In the genomic region with DNA sequence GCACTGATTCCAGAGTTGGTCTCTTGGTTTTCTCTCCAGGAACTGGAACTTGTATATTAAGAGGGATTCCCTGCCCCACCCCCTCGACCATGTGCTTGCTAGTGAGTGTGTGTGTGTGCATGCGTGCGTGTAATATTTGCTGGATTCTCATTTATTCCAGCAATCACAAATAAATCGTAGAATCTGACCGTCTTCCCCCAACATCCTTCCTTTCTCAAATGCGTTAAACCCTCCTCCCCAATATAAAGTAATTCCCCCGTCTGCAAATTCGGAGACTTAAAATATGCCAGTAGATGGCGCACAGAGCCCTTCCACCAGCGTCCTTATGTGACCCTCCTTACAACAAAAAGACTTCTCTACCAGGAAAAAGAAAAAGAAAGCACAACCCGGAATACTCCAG, we compare ENCODE assay signal across 8 mouse cellular contexts. TPM values are rescaled to one million over a fixed set of nuclear protein-coding genes. Genes with fewer than 3 reads are reported as not detected.
DNase-seq lines count a peak whose midpoint lies in the region; ATAC-seq lines count a peak whose summit lies in the region.

No protein-coding gene starts in this region.

- H3K4me3 ChIP-seq in intestine, embryonic 16.5 days (ENCODE audit: low read length) = peak overlapping the region; percentile 11; the same call in 1 of the 2 replicates
- H3K4me3 ChIP-seq in limb, embryonic 13.5 days = peak overlapping the region; percentile 81
- H3K4me3 ChIP-seq in midbrain, embryonic 13.5 days (replicated peaks) = peak overlapping the region; percentile 91
- peak overlapping the region; percentile 17 for H3K4me3 ChIP-seq in stomach, embryonic 15.5 days (replicated peaks)

- peaks cover 6% of the 10 kb centered on the region for H3K4me1 ChIP-seq in intestine, embryonic 16.5 days (ENCODE audit: control insufficient read depth, insufficient read depth, low read length)
- peaks cover 19% of the 10 kb centered on the region for H3K4me1 ChIP-seq in limb, embryonic 13.5 days
- peaks cover 22% of the 10 kb centered on the region for H3K4me1 ChIP-seq in midbrain, embryonic 13.5 days (replicated peaks)
- H3K4me1 ChIP-seq in stomach, embryonic 15.5 days = peaks cover 8% of the 10 kb centered on the region; the same call in 1 of the 2 replicates

- no peak overlapping the region for H3K9ac ChIP-seq in intestine, embryonic 16.5 days (ENCODE audit: low read depth, low read length)
- no peak overlapping the region for H3K9ac ChIP-seq in limb, embryonic 13.5 days
- H3K9ac ChIP-seq in midbrain, embryonic 13.5 days (replicated peaks) = no peak overlapping the region
- no peak overlapping the region for H3K9ac ChIP-seq in stomach, embryonic 15.5 days

- peak overlapping the region; percentile 93 for H3K4me2 ChIP-seq in intestine, embryonic 16.5 days (ENCODE audit: low read depth, low read length)
- H3K4me2 ChIP-seq in limb, embryonic 13.5 days (replicated peaks) = peak overlapping the region; percentile 86
- H3K4me2 ChIP-seq in midbrain, embryonic 13.5 days (replicated peaks) = peak overlapping the region; percentile 76
- H3K4me2 ChIP-seq in stomach, embryonic 15.5 days = peak overlapping the region; percentile 92

- WGBS in intestine, embryonic 16.5 days = 2% methylated on average over 11 of the region's 11 CpGs
- WGBS in limb, embryonic 13.5 days = under 1% methylated on average over 11 of the region's 11 CpGs
- WGBS in midbrain, embryonic 13.5 days = 1% methylated on average over 11 of the region's 11 CpGs
- WGBS in stomach, embryonic 15.5 days = 2% methylated on average over 11 of the region's 11 CpGs

- peak; percentile 46 for DNase-seq in right cerebral cortex, adult 18-20 months
- DNase-seq in right cerebral cortex, postnatal 25 days = no peak
- DNase-seq in cerebellum, adult 9-11 months = peak; percentile 46
- peak; percentile 52 to 71 for DNase-seq in heart, adult 18-20 months

- no peak for ATAC-seq in intestine, embryonic 16.5 days
- no peak for ATAC-seq in limb, embryonic 13.5 days (ENCODE audit: low FRiP score, low read depth)
- no peak for ATAC-seq in midbrain, embryonic 13.5 days
- no peak for ATAC-seq in stomach, embryonic 15.5 days (ENCODE audit: insufficient read depth, low FRiP score, low read depth)

- no peaks in the 10 kb centered on the region for H3K27me3 ChIP-seq in intestine, embryonic 16.5 days (replicated peaks; ENCODE audit: control insufficient read depth, insufficient read depth, low read length)
- no peaks in the 10 kb centered on the region for H3K27me3 ChIP-seq in limb, embryonic 13.5 days
- peaks cover 11% of the 10 kb centered on the region for H3K27me3 ChIP-seq in midbrain, embryonic 13.5 days
- H3K27me3 ChIP-seq in stomach, embryonic 15.5 days (replicated peaks) = no peaks in the 10 kb centered on the region

- H3K9me3 ChIP-seq in intestine, embryonic 16.5 days (ENCODE audit: control insufficient read depth, low read length) = no peaks in the 10 kb centered on the region
- no peaks in the 10 kb centered on the region for H3K9me3 ChIP-seq in limb, embryonic 13.5 days
- H3K9me3 ChIP-seq in midbrain, embryonic 13.5 days = no peaks in the 10 kb centered on the region
- no peaks in the 10 kb centered on the region for H3K9me3 ChIP-seq in stomach, embryonic 15.5 days

- H3K27ac ChIP-seq in intestine, embryonic 16.5 days (ENCODE audit: low read length) = no peak overlapping the region
- H3K27ac ChIP-seq in limb, embryonic 13.5 days = no peak overlapping the region
- H3K27ac ChIP-seq in midbrain, embryonic 13.5 days = no peak overlapping the region
- no peak overlapping the region for H3K27ac ChIP-seq in stomach, embryonic 15.5 days

- H3K36me3 ChIP-seq in intestine, embryonic 16.5 days (ENCODE audit: control insufficient read depth, insufficient read depth, low read length) = no peaks in the 10 kb centered on the region
- H3K36me3 ChIP-seq in limb, embryonic 13.5 days = no peaks in the 10 kb centered on the region
- H3K36me3 ChIP-seq in midbrain, embryonic 13.5 days = no peaks in the 10 kb centered on the region
- H3K36me3 ChIP-seq in stomach, embryonic 15.5 days = no peaks in the 10 kb centered on the region

RNA-seq across cellular contexts. Expression of gene Mllt3, which starts 2.2 kb away (rescaled TPM):
- total RNA-seq in heart, adult 18-20 months (2021) = 10 to 100 TPM; 13.1 to 20.1 TPM
- 27.9 and 30.0 TPM in 2 replicates for polyA plus RNA-seq in intestine, embryonic 16.5 days (2015; fragmentation: Nextera tagmentation; extraction: Ambion mirVana)
- 51.9 and 61.7 TPM in 2 replicates for polyA plus RNA-seq in limb, embryonic 13.5 days (2015; fragmentation: Nextera tagmentation; extraction: Ambion mirVana)
- 115 and 119 TPM in 2 replicates for polyA plus RNA-seq in midbrain, embryonic 13.5 days (2015; fragmentation: Nextera tagmentation; extraction: Ambion mirVana)
- polyA plus RNA-seq in stomach, embryonic 15.5 days (2015; fragmentation: Nextera tagmentation; extraction: Ambion mirVana) = 38.7 and 39.2 TPM in 2 replicates

RNA-seq across cellular contexts. Expression of gene Focad, which starts 59.1 kb away (rescaled TPM):
- total RNA-seq in heart, adult 18-20 months (2021) = 10 to 100 TPM; 15.9 to 16.9 TPM
- polyA plus RNA-seq in intestine, embryonic 16.5 days (2015; fragmentation: Nextera tagmentation; extraction: Ambion mirVana) = 11.2 and 11.7 TPM in 2 replicates
- 12.5 and 13.1 TPM in 2 replicates for polyA plus RNA-seq in limb, embryonic 13.5 days (2015; fragmentation: Nextera tagmentation; extraction: Ambion mirVana)
- polyA plus RNA-seq in midbrain, embryonic 13.5 days (2015; fragmentation: Nextera tagmentation; extraction: Ambion mirVana) = 10.1 and 12.7 TPM in 2 replicates
- polyA plus RNA-seq in stomach, embryonic 15.5 days (2015; fragmentation: Nextera tagmentation; extraction: Ambion mirVana) = 12.0 and 12.2 TPM in 2 replicates

Comparison
In these comparisons a context has a peak if more than half of its experiments do, and no peak if none do; other contexts are left out.
1. H3K4me3 ChIP-seq: peak in every context shown above with its lines; median percentile 91 in midbrain, embryonic 13.5 days; 81 in limb, embryonic 13.5 days; 17 in stomach, embryonic 15.5 days; 11 in intestine, embryonic 16.5 days.